Mouse (Mus musculus): ENCODE results near the gene Arhgap6. TPM values are rescaled to one million over a fixed set of nuclear protein-coding genes. Genes with fewer than 3 reads are reported as not detected.

Gene Arhgap6
- total RNA-seq, 2 experiments from 2014 or later = 3.1 to 3.4 TPM

DNA sequence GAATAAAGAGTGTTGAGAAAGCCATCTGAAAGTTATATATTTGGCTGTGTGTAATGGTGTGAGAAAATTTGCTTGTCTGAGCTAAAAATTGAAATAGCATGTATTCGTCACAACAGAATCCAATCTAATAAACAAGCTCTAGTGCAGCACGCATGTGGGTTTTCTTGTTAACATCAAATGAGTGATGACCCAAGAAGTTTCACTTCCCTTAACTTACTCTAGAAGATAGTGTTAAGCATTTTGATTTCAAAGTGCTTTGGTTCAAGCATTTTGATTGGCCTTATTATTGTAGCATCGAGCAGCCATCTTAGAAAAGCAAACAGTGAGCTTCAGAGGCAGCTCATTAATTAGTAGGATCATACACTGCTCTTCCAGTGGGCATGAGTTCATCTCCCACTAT lies 315.1 kb downstream of the Arhgap6 start:
- DNase-seq (ENCODE audit: low spot score) = no peak

- peak; percentile 25 for DNase-seq (ENCODE audit: low spot score)
Measured at GRCm38 (mm10) chrX:169112662-169113061, 317.8 kb downstream of the Arhgap6 start.

GRCm38 (mm10) chrX:169123115-169123772 lies 328.3 kb downstream of the Arhgap6 start:
- DNase-seq (ENCODE audit: low spot score) = no peak

- no peak for DNase-seq (ENCODE audit: low spot score)
Measured at GRCm38 (mm10) chrX:169123773-169124151, 328.9 kb downstream of the Arhgap6 start.

- no peak for DNase-seq (ENCODE audit: low spot score)
Measured at GRCm38 (mm10) chrX:169139758-169140157, 344.9 kb downstream of the Arhgap6 start.

- no peak for DNase-seq (ENCODE audit: low spot score)
Measured at GRCm38 (mm10) chrX:169140467-169140866, 345.6 kb downstream of the Arhgap6 start.

GRCm38 (mm10) chrX:169153805-169154204 lies 358.9 kb downstream of the Arhgap6 start:
- no peak for DNase-seq (ENCODE audit: low spot score)

DNA sequence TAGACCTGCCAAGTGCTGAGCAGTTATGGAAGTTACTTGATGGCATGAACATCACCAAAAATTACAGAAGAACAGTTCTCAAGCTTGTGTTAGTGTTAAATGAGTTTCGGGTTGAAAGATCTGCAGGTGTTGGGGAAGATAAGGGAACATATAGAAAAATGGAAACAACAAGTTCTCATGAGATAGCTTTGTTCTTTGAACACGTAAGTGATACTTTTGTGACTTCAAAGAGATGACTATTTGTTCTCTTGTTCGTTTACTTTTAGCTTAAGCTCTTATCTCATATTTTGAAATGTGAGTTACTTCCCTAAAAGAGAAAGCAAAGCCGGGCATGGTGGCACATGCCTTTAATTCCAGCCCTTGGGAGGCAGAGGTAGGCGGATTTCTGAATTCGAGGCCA lies 363.5 kb downstream of the Arhgap6 start:
- no peak for DNase-seq (ENCODE audit: low spot score)

DNA sequence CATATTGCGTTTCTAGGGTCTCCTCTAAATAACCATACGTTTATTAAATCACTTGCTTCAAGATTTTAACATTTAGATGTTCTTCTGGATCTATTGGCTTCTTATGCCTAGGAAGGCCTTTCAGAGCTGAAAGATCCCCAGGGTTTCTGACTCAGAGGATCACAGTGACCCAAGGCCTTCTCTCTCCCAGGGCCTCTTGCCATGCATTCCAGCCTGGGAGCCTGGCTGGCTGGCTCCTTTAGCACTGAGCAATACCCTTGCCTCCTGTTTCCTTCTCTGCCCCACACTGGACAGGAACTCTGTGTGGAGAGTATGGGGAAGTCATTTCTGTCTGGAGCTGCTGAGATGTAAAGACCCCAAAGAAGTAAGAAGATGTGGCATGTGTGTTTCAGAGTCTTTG lies 376.1 kb downstream of the Arhgap6 start:
- peak; percentile 2 for DNase-seq (ENCODE audit: low spot score)

- peak; percentile 34 for DNase-seq (ENCODE audit: low spot score)
Measured at GRCm38 (mm10) chrX:169173796-169174195, 378.9 kb downstream of the Arhgap6 start.

- peak; percentile 2 for DNase-seq (ENCODE audit: low spot score)
Measured at GRCm38 (mm10) chrX:169178634-169179033, 383.7 kb downstream of the Arhgap6 start.

DNA sequence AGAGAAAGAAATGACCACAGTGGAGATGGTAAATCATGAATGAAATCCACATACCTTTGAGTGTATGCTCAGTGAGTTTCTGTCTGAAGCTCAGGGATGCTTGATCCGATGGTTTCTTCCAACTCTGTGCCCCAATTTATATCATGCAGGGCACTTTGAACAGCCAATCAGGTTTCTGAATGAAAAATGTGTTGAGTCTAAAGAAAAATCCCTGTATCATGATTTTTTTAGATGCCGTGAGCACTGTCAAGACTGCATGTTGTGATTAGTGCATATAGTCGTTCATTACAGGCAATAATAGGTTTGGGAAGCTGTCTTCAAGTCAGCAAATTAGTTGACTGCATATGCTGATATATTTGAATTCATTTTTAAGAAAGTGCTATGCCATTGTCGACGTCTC lies 392.2 kb downstream of the Arhgap6 start, which contains the start of gene Amelx:
Gene Amelx (minus strand): TSS at position 101 of the 400 bp plus-strand sequence.
- DNase-seq (ENCODE audit: low spot score) = no peak

GRCm38 (mm10) chrX:169210019-169210418 lies 415.1 kb downstream of the Arhgap6 start:
- no peak for DNase-seq (ENCODE audit: low spot score)

DNA sequence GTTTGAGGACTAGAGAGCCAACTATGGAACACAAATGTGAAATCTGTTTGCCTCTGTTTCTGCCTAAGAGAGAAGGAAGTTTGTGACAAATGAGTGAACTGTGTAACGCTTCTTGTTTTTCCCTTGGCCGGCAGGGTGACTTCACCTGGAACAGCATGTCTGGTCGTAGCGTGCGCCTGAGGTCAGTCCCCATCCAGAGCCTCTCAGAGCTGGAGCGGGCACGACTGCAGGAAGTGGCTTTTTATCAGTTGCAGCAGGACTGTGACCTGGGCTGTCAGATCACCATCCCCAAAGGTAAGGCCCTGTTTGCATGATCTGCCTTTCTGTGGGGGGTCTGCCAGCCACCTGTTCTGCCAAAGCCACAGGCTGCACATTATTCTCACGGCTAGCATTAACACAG lies 425.2 kb downstream of the Arhgap6 start:
- DNase-seq (ENCODE audit: low spot score) = no peak

- no peak for DNase-seq (ENCODE audit: low spot score)
Measured at GRCm38 (mm10) chrX:169222357-169223062, 427.6 kb downstream of the Arhgap6 start.

DNA sequence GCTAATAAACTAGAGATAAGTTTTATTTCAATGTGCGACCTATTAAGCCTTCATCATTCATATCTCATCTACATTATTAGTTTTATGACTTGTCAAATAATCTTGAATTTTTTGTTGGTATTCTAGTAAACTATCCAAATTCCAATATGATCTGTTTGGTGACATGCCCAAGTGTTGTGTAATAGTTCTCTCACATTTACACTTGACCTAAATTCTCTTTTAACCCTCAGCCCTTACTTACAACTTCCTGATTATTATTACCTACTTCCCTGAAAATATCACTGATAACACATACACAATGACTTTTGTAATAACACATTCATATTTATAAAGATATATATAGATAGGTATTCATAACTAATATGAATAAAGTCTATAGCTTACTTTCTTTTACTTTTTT lies 461.0 kb downstream of the Arhgap6 start:
- DNase-seq (ENCODE audit: low spot score) = peak; percentile 2

DNA sequence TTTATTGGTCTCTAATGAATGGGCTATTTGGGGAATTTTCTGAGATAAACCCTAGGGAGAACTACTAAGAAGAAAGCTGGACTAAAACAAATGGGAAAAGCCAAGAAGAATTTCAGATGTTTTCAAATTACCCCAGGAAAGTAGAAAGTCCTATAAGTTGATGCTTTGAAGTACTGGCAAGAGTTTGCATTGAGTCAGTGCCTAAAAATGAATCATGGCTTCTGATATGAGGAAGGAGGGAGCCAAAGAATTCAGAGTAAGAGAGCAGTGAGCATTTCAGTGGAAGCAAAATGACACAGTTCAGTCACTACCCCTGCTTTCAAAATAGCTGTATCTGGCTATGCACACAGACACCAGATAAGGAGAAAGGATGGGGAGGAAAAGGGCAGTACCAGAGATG lies 461.8 kb downstream of the Arhgap6 start:
- peak; percentile 4 for DNase-seq (ENCODE audit: low spot score)

- no peak for DNase-seq (ENCODE audit: low spot score)
Measured at GRCm38 (mm10) chrX:169261034-169261433, 466.1 kb downstream of the Arhgap6 start.

GRCm38 (mm10) chrX:169262212-169262611 lies 467.3 kb downstream of the Arhgap6 start:
- no peak for DNase-seq (ENCODE audit: low spot score)

DNA sequence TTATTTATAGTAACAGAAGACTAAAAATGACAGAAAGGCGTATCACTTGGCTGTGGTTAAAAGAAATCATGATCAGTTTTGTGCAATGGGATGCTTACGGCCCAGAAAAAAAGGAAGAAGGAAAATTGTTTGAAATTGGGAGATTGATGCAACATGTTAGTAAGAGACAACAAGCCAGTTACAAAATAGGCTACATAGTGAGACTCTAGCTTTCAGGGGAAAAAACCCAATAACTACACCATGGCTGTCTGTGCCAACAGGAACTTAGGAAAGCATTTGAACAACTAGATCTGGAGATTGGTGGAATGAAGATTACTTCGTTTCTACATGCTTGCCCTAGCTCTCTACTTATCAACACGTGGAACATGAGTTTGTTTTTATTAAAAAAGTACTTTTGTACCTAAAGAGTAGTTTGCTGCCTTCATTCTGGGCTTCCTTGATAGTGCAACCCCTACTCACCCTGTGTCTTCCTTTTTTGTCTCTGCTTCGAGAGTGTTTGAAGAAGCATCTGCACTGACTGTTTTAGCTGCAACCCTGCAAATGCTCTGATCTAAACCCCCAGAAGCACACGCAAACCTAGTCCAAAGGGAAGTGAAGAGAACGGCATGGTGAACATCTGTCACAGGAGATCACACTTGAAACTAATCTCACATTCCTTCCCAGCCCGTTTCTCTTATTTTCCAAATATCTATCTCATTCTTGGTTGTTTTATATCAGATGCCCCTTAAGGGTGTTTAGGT lies 468.7 kb downstream of the Arhgap6 start:
- DNase-seq (ENCODE audit: low spot score) = no peak

DNA sequence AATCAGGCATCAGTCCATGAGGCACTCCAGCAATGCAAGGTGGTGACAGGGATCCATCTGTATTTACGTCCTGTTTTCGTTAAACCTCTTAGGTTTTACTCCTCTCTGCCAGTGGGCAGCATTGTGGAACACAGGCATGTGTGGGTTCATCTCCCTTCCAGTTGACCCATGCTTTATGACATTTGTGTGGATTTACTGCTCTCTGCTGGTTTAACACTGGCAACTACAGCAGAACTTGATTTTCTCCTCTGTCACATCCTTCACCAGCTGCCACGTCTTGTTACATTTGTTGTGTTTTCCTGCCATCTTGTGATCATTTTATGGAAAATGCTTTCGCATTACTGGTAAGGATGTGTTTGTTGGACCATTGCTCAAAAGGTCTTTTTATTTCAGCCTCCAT lies 504.7 kb downstream of the Arhgap6 start:
- DNase-seq (ENCODE audit: low spot score) = peak; percentile 17

DNA sequence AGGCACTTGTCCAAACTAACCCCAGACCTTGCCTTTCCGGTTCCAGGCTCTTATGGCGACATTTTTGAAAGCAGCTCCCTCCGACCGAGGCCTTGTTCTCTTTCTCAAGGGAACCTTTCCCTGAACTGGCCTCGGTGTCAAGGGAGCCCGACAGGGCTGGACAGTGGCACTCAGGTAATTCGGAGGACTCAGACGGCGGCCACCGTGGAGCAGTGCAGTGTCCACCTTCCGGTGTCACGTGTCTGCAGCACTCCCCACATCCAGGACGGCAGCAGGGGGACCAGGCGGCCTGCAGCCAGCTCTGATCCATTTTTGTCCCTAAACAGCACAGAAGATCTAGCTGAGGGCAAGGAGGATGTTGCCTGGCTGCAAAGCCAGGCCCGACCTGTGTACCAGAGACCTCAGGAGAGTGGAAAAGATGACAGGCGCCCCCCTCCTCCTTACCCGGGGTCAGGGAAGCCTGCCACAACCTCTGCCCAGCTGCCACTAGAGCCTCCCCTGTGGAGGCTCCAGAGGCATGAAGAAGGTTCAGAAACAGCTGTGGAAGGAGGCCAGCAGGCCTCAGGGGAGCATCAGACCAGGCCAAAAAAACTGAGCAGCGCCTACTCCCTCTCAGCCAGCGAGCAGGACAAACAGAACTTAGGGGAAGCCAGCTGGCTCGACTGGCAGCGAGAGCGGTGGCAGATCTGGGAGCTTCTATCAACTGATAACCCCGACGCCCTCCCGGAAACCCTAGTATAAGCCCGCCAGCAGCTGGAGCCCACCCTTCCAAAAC lies 507.6 kb downstream of the Arhgap6 start:
- DNase-seq (ENCODE audit: low spot score) = peak; percentile 50

Measured in gastrocnemius, adult 18-20 months (tissue).